ENCODE assay signal across 8 mouse cellular contexts in genomic region chr3:41563997-41564396, GRCm38 (mm10). TPM values are rescaled to one million over a fixed set of nuclear protein-coding genes. Genes with fewer than 3 reads are reported as not detected.
DNase-seq lines count a peak whose midpoint lies in the region; ATAC-seq and TF ChIP-seq lines count a peak whose summit lies in the region.

No protein-coding gene starts in this region.

- peak overlapping the region; percentile 70 for H3K4me3 ChIP-seq in lung, embryonic 14.5 days (ENCODE audit: low read depth, low read length)
- peak overlapping the region; percentile 84 for H3K4me3 ChIP-seq in hindbrain, postnatal 0 days (ENCODE audit: low read length)
- H3K4me3 ChIP-seq in midbrain, embryonic 11.5 days (ENCODE audit: low read depth, low read length): peak overlapping the region; percentile 73

- H3K36me3 ChIP-seq in lung, embryonic 14.5 days (ENCODE audit: insufficient read depth): no peaks in the 10 kb centered on the region
- no peaks in the 10 kb centered on the region for H3K36me3 ChIP-seq in hindbrain, postnatal 0 days (ENCODE audit: insufficient read depth, low read length)
- no peaks in the 10 kb centered on the region for H3K36me3 ChIP-seq in midbrain, embryonic 11.5 days (ENCODE audit: control insufficient read depth, insufficient read depth, low read length)

- peak; percentile 39 for DNase-seq in CD4-positive, CD25-positive, alpha-beta regulatory T cell, adult 2 months (ENCODE audit: low read depth, low spot score)
- DNase-seq in lung, embryonic 14.5 days: no peak
- no peak for DNase-seq in lung, postnatal 14 days
- peak; percentile 23 for DNase-seq in hindbrain, postnatal 0 days (ENCODE audit: low spot score)
- peak; percentile 96 for DNase-seq in midbrain, embryonic 11.5 days (ENCODE audit: low spot score, missing footprints)
- DNase-seq in MN1 (ENCODE audit: low spot score): no peak

- peak overlapping the region; percentile 97 for H3K4me2 ChIP-seq in lung, embryonic 14.5 days
- H3K4me2 ChIP-seq in hindbrain, postnatal 0 days (ENCODE audit: low read depth, low read length): peak overlapping the region; percentile 91
- H3K4me2 ChIP-seq in midbrain, embryonic 11.5 days: peak overlapping the region; percentile 84

- ATAC-seq in CD4-positive, CD25-positive, alpha-beta regulatory T cell, adult 4 months: no peak
- ATAC-seq in lung, embryonic 14.5 days (ENCODE audit: insufficient read depth): no peak
- ATAC-seq in hindbrain, postnatal 0 days: no peak
- ATAC-seq in midbrain, embryonic 11.5 days (ENCODE audit: low FRiP score): no peak
- no peak for ATAC-seq in monocyte, adult 5-6 weeks (replicated peaks; ENCODE audit: insufficient number of reproducible peaks, low FRiP score, low TSS enrichment, poor library complexity, severe bottlenecking)

- H3K4me1 ChIP-seq in lung, embryonic 14.5 days (ENCODE audit: insufficient read depth): no peaks in the 10 kb centered on the region
- no peaks in the 10 kb centered on the region for H3K4me1 ChIP-seq in hindbrain, postnatal 0 days (ENCODE audit: insufficient read depth, low read length)
- peaks cover 6% of the 10 kb centered on the region; the same call in 1 of the 2 replicates for H3K4me1 ChIP-seq in midbrain, embryonic 11.5 days (ENCODE audit: control insufficient read depth, insufficient read depth, low read length)

- H3K27ac ChIP-seq in lung, embryonic 14.5 days (ENCODE audit: low read depth): peak overlapping the region; percentile 93
- peak overlapping the region; percentile 93 for H3K27ac ChIP-seq in hindbrain, postnatal 0 days
- peak overlapping the region; percentile 78; the same call in 1 of the 2 replicates for H3K27ac ChIP-seq in midbrain, embryonic 11.5 days (ENCODE audit: low read depth, low read length)

- no peak for TF ChIP-seq CTCF in lung, embryonic 14.5 days (IDR thresholded peaks at IDR 0.05; ENCODE audit: low read depth)
- TF ChIP-seq CTCF in hindbrain, postnatal 0 days (IDR thresholded peaks at IDR 0.05; ENCODE audit: low read depth): no peak

- WGBS in lung, embryonic 14.5 days: under 1% methylated on average over 7 of the region's 7 CpGs
- WGBS in hindbrain, postnatal 0 days: 0% methylated on average over 7 of the region's 7 CpGs
- whole genome bisulfite sequencing in midbrain, embryonic 11.5 days: 1% methylated on average over 7 of the region's 7 CpGs

- H3K9ac ChIP-seq in lung, embryonic 14.5 days: peak overlapping the region; percentile 79
- H3K9ac ChIP-seq in hindbrain, postnatal 0 days (replicated peaks; ENCODE audit: low read length): peak overlapping the region; percentile 85
- H3K9ac ChIP-seq in midbrain, embryonic 11.5 days (ENCODE audit: low read length): peak overlapping the region; percentile 95

- H3K27me3 ChIP-seq in lung, embryonic 14.5 days (ENCODE audit: insufficient read depth, low read length): no peaks in the 10 kb centered on the region
- H3K27me3 ChIP-seq in hindbrain, postnatal 0 days (ENCODE audit: insufficient read depth, low read length): no peaks in the 10 kb centered on the region
- no peaks in the 10 kb centered on the region for H3K27me3 ChIP-seq in midbrain, embryonic 11.5 days (ENCODE audit: control insufficient read depth, insufficient read depth, low read length)

- no peaks in the 10 kb centered on the region for H3K9me3 ChIP-seq in lung, embryonic 14.5 days (ENCODE audit: low read depth, low read length)
- no peaks in the 10 kb centered on the region for H3K9me3 ChIP-seq in hindbrain, postnatal 0 days (ENCODE audit: low read length)
- no peaks in the 10 kb centered on the region for H3K9me3 ChIP-seq in midbrain, embryonic 11.5 days (ENCODE audit: control insufficient read depth, low read length)

RNA-seq across cellular contexts. Expression of gene Jade1, which starts 8.5 kb away (rescaled TPM):
- polyA plus RNA-seq in CD4-positive, CD25-positive, alpha-beta regulatory T cell, adult 4 months (2017; shearing (Covaris generic)): 10 to 100 TPM in 1 of 2 experiments, 1 to 10 TPM in 1; 9.9 to 10.1 TPM
- polyA plus RNA-seq in lung, embryonic 14.5 days (2014; fragmentation: Nextera tagmentation; extraction: Ambion mirVana): 10.3 and 10.5 TPM in 2 replicates
- total RNA-seq in hindbrain, postnatal 0 days (2014; rRNA removed): 19.1 and 33.4 TPM in 2 replicates
- polyA plus RNA-seq in hindbrain, postnatal 0 days (2015; fragmentation: Nextera tagmentation; extraction: Ambion mirVana): 18.0 and 18.7 TPM in 2 replicates
- polyA plus RNA-seq in midbrain, embryonic 11.5 days (2014; fragmentation: Nextera tagmentation; extraction: Ambion mirVana): 17.1 and 20.2 TPM in 2 replicates
- 16.5 to 22.5 TPM (median 18.4 TPM) in 3 replicates for total RNA-seq in monocyte, adult 5-6 weeks (2017)

Comparison
In these comparisons a context has a peak if more than half of its experiments do, and no peak if none do; other contexts are left out.
1. DNase-seq: peak in CD4-positive, CD25-positive, alpha-beta regulatory T cell, adult 2 months (single experiment), hindbrain, postnatal 0 days (single experiment) and midbrain, embryonic 11.5 days (single experiment); none in lung, embryonic 14.5 days (single experiment), lung, postnatal 14 days (single experiment) and MN1 (single experiment).
2. Peak in every context shown above with its lines, with median percentiles within 50 percentile points of each other: H3K27ac ChIP-seq, H3K4me2 ChIP-seq, H3K4me3 ChIP-seq and H3K9ac ChIP-seq.